Mouse (Mus musculus) lung, adult 2 months (tissue): Measurements from ENCODE around the gene Slx4ip.

Experiments used
- CTCF ChIP-seq: fragments of 200-500 bp; IDR thresholded peaks from 2 replicates; pipeline ENCODE4 v1.5.1; 2011; ENCODE audit warnings: mild to moderate bottlenecking, low read length, control low read depth; ENCODE audit not compliant: insufficient read depth
- POLR2A ChIP-seq: fragments of 200-500 bp; IDR thresholded peaks from 2 replicates; pipeline ENCODE4 v1.6.1; 2011; ENCODE audit warnings: low read depth, mild to moderate bottlenecking, control low read depth, low read length, borderline replicate concordance; ENCODE audit errors: extremely low read depth

- TF ChIP-seq POLR2A (no peak), CTCF (no peak)
Measured at GRCm38 (mm10) chr2:137096981-137097460, 206.0 kb downstream of the Slx4ip start.
